Comparison of ENCODE assay signal across 9 mouse cellular contexts in the genomic region with DNA sequence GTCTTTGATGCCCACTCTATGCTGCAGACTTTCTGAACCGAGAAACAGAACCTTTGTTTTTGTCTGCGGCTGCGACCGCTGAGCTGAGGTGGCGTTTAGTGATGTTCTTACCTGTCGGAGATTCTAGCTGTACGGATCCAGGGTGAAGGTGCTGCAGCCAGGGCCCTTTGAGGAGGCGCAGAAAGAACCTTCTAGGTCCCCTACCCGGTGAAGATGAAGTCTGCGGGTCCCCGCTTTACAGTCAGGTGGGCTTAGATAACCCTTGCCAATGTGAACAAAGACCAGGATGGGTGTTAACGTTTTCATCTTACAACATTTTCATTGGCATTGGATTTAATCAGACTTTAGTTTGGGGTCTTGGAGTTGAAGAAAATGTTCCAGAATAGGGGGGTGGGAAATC. TPM values are rescaled to one million over a fixed set of nuclear protein-coding genes. Genes with fewer than 3 reads are reported as not detected.
A peak's percentile ranks its signal among the peaks of the same experiment; 100 is the strongest.
DNase-seq lines count a peak whose midpoint lies in the region; ATAC-seq and TF ChIP-seq lines count a peak whose summit lies in the region.
"Had no signal": no experiment of that assay in that cellular context is flagged by ENCODE, and none has a peak within 500 bp of the region (broad histone marks: within the 10 kb centered on the region; RNA-seq: fewer than 3 reads in every experiment).

No protein-coding gene starts in this region.

- H3K27me3 ChIP-seq in heart, embryonic 13.5 days (replicated peaks): peaks cover 56% of the 10 kb centered on the region
- H3K27me3 ChIP-seq in hindbrain, embryonic 13.5 days: peaks cover 30% of the 10 kb centered on the region
- peaks cover 24% of the 10 kb centered on the region for H3K27me3 ChIP-seq in midbrain, embryonic 15.5 days (replicated peaks)

- peak overlapping the region; percentile 82 for H3K4me2 ChIP-seq in heart, embryonic 13.5 days
- peak overlapping the region; percentile 60 for H3K4me2 ChIP-seq in hindbrain, embryonic 13.5 days
- H3K4me2 ChIP-seq in midbrain, embryonic 15.5 days: peak overlapping the region; percentile 56

- H3K4me1 ChIP-seq in heart, embryonic 13.5 days: peaks cover 11% of the 10 kb centered on the region
- 0 out of 2 replicates have a peak, but pooled peaks cover 4% of the 10 kb centered on the region for H3K4me1 ChIP-seq in bone marrow macrophage, adult 2 months (ENCODE audit: control insufficient read depth, insufficient read depth, low read length)
- H3K4me1 ChIP-seq in hindbrain, embryonic 13.5 days (replicated peaks): peaks cover 5% of the 10 kb centered on the region; the same call in 1 of the 2 replicates
- H3K4me1 ChIP-seq in midbrain, embryonic 15.5 days: peaks cover 1% of the 10 kb centered on the region; the same call in 1 of the 2 replicates

- TF ChIP-seq CTCF in bone marrow macrophage, adult 2 months (IDR thresholded peaks at IDR 0.05; ENCODE audit: low read depth, low read length): no peak

- peak overlapping the region; percentile 74 for H3K9ac ChIP-seq in heart, embryonic 13.5 days
- peak overlapping the region; percentile 66 for H3K9ac ChIP-seq in hindbrain, embryonic 13.5 days
- peak overlapping the region; percentile 52 for H3K9ac ChIP-seq in midbrain, embryonic 15.5 days

- no peak for DNase-seq in heart, adult 9 months (ENCODE audit: low spot score in 2 of 2)
- no peak for DNase-seq in left cerebral cortex, adult 18-20 months (ENCODE audit: low spot score in 2 of 2)
- no peak for DNase-seq in right cerebral cortex, postnatal 25 days
- DNase-seq in urinary bladder, postnatal 25 days (ENCODE audit: low spot score): no peak

- no peaks in the 10 kb centered on the region for H3K9me3 ChIP-seq in heart, embryonic 13.5 days
- no peaks in the 10 kb centered on the region for H3K9me3 ChIP-seq in hindbrain, embryonic 13.5 days
- H3K9me3 ChIP-seq in midbrain, embryonic 15.5 days: no peaks in the 10 kb centered on the region

- no peak for TF ChIP-seq POLR2A in bone marrow macrophage, adult 2 months (IDR thresholded peaks at IDR 0.05; ENCODE audit: borderline replicate concordance, low read depth, low read length)

- H3K4me3 ChIP-seq in heart, embryonic 13.5 days: peak overlapping the region; percentile 63
- H3K4me3 ChIP-seq in bone marrow macrophage, adult 2 months (ENCODE audit: insufficient read depth, low read length): peak overlapping the region; percentile 65
- H3K4me3 ChIP-seq in hindbrain, embryonic 13.5 days: peak overlapping the region; percentile 55
- peak overlapping the region; percentile 52 for H3K4me3 ChIP-seq in midbrain, embryonic 15.5 days

- no peak for ATAC-seq in heart, embryonic 13.5 days (ENCODE audit: extremely low read depth, insufficient number of reproducible peaks, low FRiP score, low TSS enrichment)
- ATAC-seq in hindbrain, embryonic 13.5 days (ENCODE audit: low FRiP score): peak; percentile 77
- peak; percentile 81 for ATAC-seq in midbrain, embryonic 15.5 days (replicated peaks)
- ATAC-seq: Patski had no signal

- H3K36me3 ChIP-seq in heart, embryonic 13.5 days: no peaks in the 10 kb centered on the region
- H3K36me3 ChIP-seq in hindbrain, embryonic 13.5 days: no peaks in the 10 kb centered on the region
- H3K36me3 ChIP-seq in midbrain, embryonic 15.5 days (replicated peaks): no peaks in the 10 kb centered on the region

- 1% methylated on average over 12 of the region's 12 CpGs for WGBS in heart, embryonic 13.5 days
- WGBS in hindbrain, embryonic 13.5 days: under 1% methylated on average over 12 of the region's 12 CpGs
- WGBS in midbrain, embryonic 15.5 days: 1% methylated on average over 12 of the region's 12 CpGs

- no peak overlapping the region for H3K27ac ChIP-seq in heart, embryonic 13.5 days (replicated peaks)
- no peak overlapping the region for H3K27ac ChIP-seq in bone marrow macrophage, adult 2 months (ENCODE audit: insufficient read depth, low read depth, low read length)
- no peak overlapping the region for H3K27ac ChIP-seq in hindbrain, embryonic 13.5 days
- H3K27ac ChIP-seq in midbrain, embryonic 15.5 days: peak overlapping the region; percentile 67

RNA-seq across cellular contexts. Expression of gene Gpx5, which starts 39.0 kb away (rescaled TPM):
- polyA plus RNA-seq in heart, embryonic 13.5 days (2015; fragmentation: Nextera tagmentation; extraction: Ambion mirVana): not detected in 2 replicates
- polyA plus RNA-seq in bone marrow macrophage, adult 2 months (2012; ENCODE audit: insufficient read depth, insufficient read length, missing spikeins): not detected in 2 replicates
- polyA plus RNA-seq in hindbrain, embryonic 13.5 days (2015; fragmentation: Nextera tagmentation; extraction: Ambion mirVana): not detected in 2 replicates
- polyA plus RNA-seq in midbrain, embryonic 15.5 days (2015; fragmentation: Nextera tagmentation; extraction: Ambion mirVana): not detected in 2 replicates
- total RNA-seq in left cerebral cortex, adult 18-20 months (2021): not detected
- polyA plus RNA-seq: Patski had no signal

RNA-seq across cellular contexts. Expression of gene Gpx6, which starts 58.4 kb away (rescaled TPM):
- polyA plus RNA-seq in heart, embryonic 13.5 days (2015; fragmentation: Nextera tagmentation; extraction: Ambion mirVana): not detected in 2 replicates
- not detected in 2 replicates for polyA plus RNA-seq in bone marrow macrophage, adult 2 months (2012; ENCODE audit: insufficient read depth, insufficient read length, missing spikeins)
- polyA plus RNA-seq in hindbrain, embryonic 13.5 days (2015; fragmentation: Nextera tagmentation; extraction: Ambion mirVana): not detected in 2 replicates
- not detected in 2 replicates for polyA plus RNA-seq in midbrain, embryonic 15.5 days (2015; fragmentation: Nextera tagmentation; extraction: Ambion mirVana)
- under 1 TPM; 0.33 to 0.37 TPM for total RNA-seq in left cerebral cortex, adult 18-20 months (2021)
- polyA plus RNA-seq: Patski had no signal
